Mouse (Mus musculus): ENCODE results near the gene Ccdc62. TPM values are rescaled to one million over a fixed set of nuclear protein-coding genes. Genes with fewer than 3 reads are reported as not detected.
A peak's percentile ranks its signal among the peaks of the same experiment; 100 is the strongest.

Ccdc62 gene
- total RNA-seq, 2 experiments from 2014 or later, result 1.2 TPM

GRCm38 (mm10) chr5:123974179-123974485, 43.7 kb downstream of the Ccdc62 start:
- no peak for DNase-seq
- intact Hi-C loops (cut with DNase I; ENCODE audit: low total_unique reads), result no loop called here

DNA sequence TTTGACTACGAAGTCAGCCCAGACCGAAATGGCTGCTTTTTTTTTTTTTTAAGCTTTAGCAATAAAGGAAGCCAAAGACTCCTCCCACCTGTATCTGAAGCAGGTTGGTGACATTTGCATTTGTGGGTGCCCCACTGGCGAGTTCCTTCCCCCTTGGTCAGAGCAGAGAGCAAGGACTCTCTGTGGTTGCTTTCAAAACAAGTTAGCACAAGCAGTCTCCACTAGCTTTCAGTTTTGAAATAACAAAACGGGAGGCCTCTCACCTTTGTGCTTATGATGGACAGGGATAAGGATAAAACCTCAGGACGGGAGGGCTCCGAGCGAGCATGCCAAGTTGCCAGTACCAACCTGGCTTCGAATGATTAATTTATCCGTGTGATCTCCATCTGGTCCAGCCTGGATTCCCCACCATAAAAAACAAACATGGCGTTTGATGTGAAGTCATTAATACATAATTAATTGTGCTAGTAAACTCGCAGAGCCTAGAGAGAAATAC, 44.2 kb downstream of the Ccdc62 start:
- no peak for DNase-seq
- intact Hi-C loops (cut with DNase I; ENCODE audit: low total_unique reads), result no loop called here

DNA sequence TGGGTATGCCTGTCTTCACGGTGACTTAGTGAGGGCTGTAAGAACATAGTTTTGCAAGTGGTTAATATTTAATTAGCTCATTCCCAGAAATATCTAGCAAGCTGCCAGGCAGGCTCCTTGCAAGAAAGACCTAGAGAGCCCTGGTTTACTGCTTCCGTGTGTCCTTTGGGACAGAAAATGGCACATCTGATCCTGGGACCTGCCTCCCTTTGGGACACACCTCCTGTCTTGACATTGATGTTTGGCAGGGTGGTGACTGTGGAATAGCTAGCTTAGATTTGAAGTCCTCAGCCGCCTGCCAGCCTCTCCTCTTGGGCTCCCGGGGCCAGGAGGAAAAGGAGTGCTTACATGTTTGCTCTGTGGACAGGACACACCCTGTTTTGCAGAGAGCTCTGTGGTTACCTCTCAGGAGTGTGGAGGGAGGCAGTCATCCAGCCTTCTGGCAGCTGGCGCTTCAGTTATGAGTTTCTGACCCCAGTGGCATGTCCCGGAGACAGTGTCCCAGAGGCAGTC, 45.2 kb downstream of the Ccdc62 start:
- intact Hi-C loops (cut with DNase I; ENCODE audit: low total_unique reads), result no loop called here
- DNase-seq, result no peak

DNA sequence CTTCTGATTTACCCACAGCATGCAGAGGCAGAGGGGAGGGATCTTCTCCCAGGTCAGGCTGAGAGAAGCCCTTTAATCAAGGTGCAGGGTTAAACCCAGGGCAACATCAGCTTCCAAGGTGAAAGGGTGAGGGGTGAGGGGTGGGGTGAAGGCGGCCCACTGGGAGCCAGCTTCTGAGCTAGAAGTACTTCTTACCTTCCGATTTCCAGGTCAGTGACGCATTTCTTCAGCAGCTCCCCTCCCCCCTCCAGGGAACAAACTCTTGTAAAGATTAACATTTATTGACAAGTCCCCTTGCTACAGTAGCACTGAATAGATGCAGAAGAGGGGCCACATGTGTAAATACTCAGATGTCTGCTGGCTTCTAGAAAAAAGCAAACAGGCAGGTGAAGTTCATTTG, 46.8 kb downstream of the Ccdc62 start:
- DNase-seq, result no peak
- intact Hi-C loops (cut with DNase I; ENCODE audit: low total_unique reads), result no loop called here

GRCm38 (mm10) chr5:123978131-123978530, 47.7 kb downstream of the Ccdc62 start:
- DNase-seq, result no peak
- intact Hi-C loops (cut with DNase I; ENCODE audit: low total_unique reads), result no loop called here

DNA sequence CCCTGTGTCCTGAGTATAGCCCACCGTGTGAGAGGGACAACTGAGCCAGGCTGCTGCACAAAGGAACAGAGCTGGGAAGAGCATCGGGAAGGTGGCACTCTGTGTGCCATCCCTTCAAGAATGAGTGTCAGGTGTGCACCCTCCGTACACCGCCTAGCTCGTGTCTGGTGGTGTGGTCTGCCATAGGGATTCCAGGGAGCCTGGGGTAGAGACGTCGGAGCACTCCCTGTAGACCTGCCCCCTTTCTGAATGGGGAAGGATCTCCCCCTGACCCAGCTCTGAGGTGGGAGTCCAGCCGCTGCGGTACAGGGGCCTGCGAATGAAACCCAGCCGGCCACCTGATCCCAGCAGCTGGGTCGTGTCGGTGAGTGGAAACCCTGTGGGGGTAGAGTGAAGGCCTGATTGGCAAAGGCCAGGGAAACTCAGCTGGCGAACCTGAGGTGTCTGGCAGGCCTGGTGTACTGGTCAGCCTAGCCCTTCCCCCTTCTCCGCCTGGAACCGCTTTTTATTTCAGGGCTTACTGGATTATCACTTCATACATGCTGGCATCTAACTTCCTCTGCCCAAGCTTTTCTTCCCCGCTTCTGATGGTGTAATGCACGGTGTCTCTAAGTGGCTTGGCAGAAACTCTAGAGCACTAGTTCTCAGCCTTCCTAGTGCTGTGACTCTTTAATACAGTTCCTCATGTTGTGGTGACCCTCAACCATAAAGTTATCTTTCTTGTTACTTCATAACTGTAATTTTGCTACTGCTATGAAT, 48.9 kb downstream of the Ccdc62 start:
- intact Hi-C loops (cut with DNase I; ENCODE audit: low total_unique reads), result no loop called here
- peak; percentile 54 for DNase-seq

DNA sequence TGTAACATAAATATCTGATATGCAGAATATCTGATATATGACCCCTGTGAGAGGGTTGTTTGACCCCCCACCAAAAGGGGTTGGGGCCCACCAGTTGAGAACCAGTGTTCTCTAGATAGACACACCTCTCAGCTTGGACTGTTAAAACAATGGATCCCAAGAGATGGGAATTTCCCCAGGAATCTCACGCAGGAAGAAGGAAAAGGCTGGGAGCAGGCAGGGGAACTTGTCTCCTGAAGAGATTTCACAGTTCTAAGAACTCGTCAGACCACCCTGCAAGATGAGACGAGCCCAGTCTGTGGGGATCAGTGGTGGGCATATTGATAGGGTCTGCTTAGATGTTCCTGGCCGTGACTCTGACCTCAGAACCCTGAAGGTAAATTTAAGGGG, 49.5 kb downstream of the Ccdc62 start:
- no peak for DNase-seq
- intact Hi-C loops (cut with DNase I; ENCODE audit: low total_unique reads), result no loop called here

DNA sequence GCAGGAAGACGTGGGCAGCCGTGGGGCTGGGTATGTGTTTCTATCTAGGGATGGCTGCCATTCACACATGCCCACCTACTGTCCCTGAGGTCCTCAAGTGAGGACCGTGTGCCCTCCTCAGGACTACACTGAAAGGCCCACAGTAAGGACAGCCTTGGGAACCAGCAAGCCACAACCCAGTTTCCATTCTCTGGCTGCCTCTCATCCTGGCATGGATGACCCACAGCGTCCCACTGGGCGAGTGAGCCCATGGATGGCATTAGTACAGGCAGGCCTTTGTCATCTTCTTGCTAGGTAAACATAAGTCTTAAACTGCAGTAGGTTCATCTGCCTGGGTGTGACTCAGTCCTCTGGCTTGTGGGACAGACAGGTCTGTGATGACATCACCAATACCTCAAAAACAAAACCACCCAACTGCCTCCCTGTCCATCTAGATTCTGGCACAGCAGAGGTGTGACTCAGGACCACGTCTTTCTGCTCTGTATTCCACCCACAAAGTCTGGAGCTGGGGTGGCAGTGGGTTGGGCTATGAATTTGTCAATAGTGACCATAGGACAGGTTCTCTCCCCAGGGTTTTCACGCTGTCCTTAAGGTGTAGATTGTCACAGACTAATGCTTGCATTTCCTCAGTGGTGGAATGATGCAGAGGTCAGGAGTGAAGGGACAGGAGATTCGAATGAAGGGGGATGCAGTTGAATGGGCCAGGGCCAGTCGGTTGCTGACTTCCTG, 50.2 kb downstream of the Ccdc62 start:
- intact Hi-C loops (cut with DNase I; ENCODE audit: low total_unique reads), result no loop called here
- no peak for DNase-seq

DNA sequence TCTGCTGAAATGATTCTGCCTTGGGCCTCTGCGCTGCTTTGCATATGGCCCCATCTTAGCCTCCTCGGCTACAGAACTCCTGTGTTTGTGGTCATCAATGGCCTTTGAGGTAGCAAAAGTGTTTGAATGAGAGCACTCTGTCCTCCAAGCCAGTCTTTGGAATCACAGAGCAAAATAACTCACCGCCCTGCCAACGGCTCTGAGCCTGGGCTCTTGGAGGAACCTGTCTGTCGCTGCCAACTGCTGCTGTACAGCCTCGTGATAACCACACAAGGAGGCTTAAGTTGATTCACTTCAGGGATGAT, 50.7 kb downstream of the Ccdc62 start:
- intact Hi-C loops (cut with DNase I; ENCODE audit: low total_unique reads), result no loop called here
- no peak for DNase-seq

GRCm38 (mm10) chr5:123982838-123983237, 52.4 kb downstream of the Ccdc62 start:
- intact Hi-C loops (cut with DNase I; ENCODE audit: low total_unique reads), result no loop called here

DNA sequence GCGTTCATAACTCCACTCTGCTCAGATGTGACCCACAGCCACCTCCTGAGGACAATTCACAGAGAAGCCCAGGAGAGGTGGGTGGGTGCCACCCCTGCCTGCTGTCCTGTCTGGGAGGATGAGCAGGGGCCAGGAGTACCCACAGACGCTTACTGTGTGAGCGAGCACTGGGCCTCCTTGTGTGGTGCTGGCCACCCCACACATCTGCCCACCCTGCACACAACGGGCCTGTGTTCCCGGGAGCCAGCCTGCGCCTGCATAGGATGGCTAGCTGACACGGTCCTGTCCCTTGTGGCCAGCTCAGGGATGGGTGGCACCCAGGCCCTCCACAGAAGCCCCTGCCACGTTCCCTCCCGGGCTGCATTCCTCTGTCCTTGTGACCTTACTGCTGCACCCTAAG, 55.0 kb downstream of the Ccdc62 start:
- no peak for DNase-seq
- intact Hi-C loops (cut with DNase I; ENCODE audit: low total_unique reads), result no loop called here

More at GRCm38 (mm10) chr5:123982838-123983237, 52.4 kb downstream of the Ccdc62 start:
- DNase-seq, result no peak

DNA sequence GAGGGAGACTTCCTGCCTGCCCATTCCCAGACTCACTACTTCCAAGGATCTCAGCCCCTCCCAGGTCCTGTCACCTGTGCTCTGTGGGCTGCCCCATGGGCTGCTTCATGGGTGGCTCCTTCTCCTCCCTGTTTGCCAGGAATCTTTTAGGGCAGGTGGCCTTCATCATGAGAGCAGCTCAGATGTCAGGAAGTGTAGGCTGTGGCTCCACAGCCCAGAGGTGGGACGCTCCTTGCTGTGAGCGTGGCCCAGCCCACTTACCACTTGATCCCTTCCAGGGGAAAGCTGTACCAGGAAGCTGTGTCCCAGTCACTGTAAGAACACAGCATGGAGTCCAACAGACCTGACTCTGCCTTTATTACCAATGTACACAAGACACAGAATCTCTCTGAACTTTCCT, 56.4 kb downstream of the Ccdc62 start:
- intact Hi-C loops (cut with DNase I; ENCODE audit: low total_unique reads), result no loop called here
- no peak for DNase-seq

GRCm38 (mm10) chr5:123987511-123987910, 57.0 kb downstream of the Ccdc62 start:
- intact Hi-C loops (cut with DNase I; ENCODE audit: low total_unique reads), result no loop called here

GRCm38 (mm10) chr5:123989941-123990885, 59.7 kb downstream of the Ccdc62 start:
- DNase-seq, result no peak

More at GRCm38 (mm10) chr5:123987511-123987910, 57.0 kb downstream of the Ccdc62 start:
- no peak for DNase-seq

DNA sequence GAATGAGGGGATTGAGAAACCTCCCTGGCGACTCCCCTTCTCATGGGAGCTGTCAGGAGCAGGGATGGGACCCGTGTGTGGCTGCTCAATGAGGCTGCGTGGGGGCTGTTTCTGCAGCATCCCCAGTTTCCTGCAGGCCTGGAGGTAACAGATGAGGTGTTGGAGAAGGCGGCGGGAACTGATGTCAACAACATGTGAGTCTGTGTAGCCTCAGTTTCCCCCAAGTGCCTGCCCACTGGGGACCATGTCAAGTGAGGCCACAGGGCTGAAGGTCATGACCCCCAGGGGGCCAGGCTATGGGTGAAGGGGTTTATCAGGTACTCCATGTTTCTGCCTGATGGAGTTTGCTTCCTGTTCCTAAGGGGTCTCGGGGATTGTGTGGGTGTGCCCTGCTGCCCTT, 60.8 kb downstream of the Ccdc62 start:
- DNase-seq, result no peak
- intact Hi-C loops (cut with DNase I; ENCODE audit: low total_unique reads), result loop anchor here (5.0 kb wide), 1 partner anchor 799 kb away; no protein-coding TSS in a partner anchor

More at GRCm38 (mm10) chr5:123989941-123990885, 59.7 kb downstream of the Ccdc62 start:
- intact Hi-C loops (cut with DNase I; ENCODE audit: low total_unique reads), result loop anchor here (5.0 kb wide), 1 partner anchor 798 kb away; no protein-coding TSS in a partner anchor

GRCm38 (mm10) chr5:123992193-123992637, 61.7 kb downstream of the Ccdc62 start:
- peak; percentile 58 for DNase-seq
- intact Hi-C loops (cut with DNase I; ENCODE audit: low total_unique reads), result loop anchor here (2.0 to 5.0 kb wide), 2 partner anchors 45 to 800 kb away; no protein-coding TSS in a partner anchor

GRCm38 (mm10) chr5:123992794-123993193, 62.3 kb downstream of the Ccdc62 start:
- DNase-seq, result peak; percentile 83
- intact Hi-C loops (cut with DNase I; ENCODE audit: low total_unique reads), result loop anchor here (2.0 to 5.0 kb wide), 2 partner anchors 46 to 800 kb away; no protein-coding TSS in a partner anchor

DNA sequence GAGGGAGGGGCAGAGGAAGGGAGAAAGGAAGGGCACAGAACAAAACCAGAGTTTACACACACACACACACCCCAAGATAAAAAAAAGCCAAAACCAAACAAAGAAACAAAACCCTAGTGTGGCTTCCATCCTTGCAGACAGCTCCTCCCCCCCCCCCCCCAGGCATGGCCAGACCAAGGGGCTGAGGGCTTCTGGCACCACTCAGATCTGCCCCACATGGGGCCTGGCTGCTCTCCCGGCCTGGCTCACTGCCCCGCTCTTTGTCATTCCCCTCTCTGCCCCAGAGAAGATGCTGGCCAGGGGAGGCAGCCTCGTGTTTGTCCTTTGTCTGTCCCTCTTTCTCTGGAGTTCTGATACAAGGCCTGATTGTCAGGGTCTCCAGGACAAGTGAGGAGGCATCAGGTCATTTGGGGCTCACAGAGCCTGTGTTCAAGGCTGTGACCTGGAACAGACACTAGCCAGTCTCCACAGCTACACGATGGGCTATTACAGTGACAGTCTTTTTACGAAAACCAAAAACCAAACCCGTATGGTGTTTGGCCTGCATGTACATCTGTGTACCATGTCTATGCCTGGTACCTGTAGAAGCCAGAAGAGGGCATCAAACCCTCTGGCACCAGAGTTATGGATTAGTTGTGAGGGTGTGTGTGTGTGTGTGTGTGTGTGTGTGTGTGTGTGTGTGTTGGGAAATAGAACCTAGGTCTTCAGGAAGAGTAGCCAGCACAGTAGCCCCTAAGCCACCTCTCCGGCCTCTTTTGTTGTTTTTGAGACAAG, 63.0 kb downstream of the Ccdc62 start:
- intact Hi-C loops (cut with DNase I; ENCODE audit: low total_unique reads), result loop anchor here (2.0 to 5.0 kb wide), 2 partner anchors 47 to 801 kb away; no protein-coding TSS in a partner anchor
- DNase-seq, result no peak

- intact Hi-C loops (cut with DNase I; ENCODE audit: low total_unique reads), result loop anchor here (5.0 kb wide), 1 partner anchor 802 kb away; no protein-coding TSS in a partner anchor
- DNase-seq, result no peak
These were observed 64.0 kb downstream of the Ccdc62 start for GRCm38 (mm10) chr5:123994468-123994867.
